Mouse (Mus musculus) kidney, adult 2 months (tissue): ENCODE measurements around the gene Mylk3.

Source experiments
- CTCF ChIP-seq: fragments of 200-500 bp; conservative IDR thresholded peaks from 2 replicates; pipeline ENCODE4 v1.5.1; 2011; ENCODE audit warnings: low read depth, mild to moderate bottlenecking, control low read depth, low read length, moderate library complexity, mixed read lengths; ENCODE audit not compliant: insufficient read depth, insufficient read length
- POLR2A ChIP-seq: fragments of 200-500 bp; IDR thresholded peaks from one replicate; pipeline ENCODE4 v1.6.1; 2011; ENCODE audit warnings: low read depth, low read length, control low read depth

DNA sequence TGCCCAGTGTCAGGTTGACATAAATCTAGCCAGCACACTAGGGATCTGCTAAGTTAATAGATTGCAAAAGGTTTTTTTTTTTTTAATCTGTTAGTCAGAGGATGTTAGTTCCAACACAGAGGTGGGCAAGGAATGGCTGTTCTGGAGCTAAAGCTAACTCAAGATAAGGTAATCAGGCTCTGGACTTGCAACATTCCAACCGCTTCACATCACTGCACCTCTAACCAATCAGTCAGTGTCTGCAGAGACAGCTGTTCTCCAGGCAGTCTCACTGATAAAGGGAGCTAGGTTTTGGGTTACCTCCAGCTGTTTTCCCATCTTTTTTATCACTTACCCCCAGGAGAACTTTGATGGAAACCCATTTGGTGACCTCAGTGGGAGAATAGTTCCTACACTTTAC lies 5.3 kb upstream of the Mylk3 start:
- TF ChIP-seq CTCF: no peak
- TF ChIP-seq POLR2A: no peak
